Mouse (Mus musculus) layer of hippocampus, adult 11-12 months (tissue): Measurements from ENCODE around the gene Itgal.
"Not testable (repeated sequence)": the region's sequence is repeated elsewhere in the genome, so short reads cannot be mapped to it uniquely, and the experiment has no call there.

Experiments used
- DNase-seq: peaks from one replicate; pipeline ENCODE4 v3.0.0; 2022; ENCODE audit warnings: low spot score

Itgal gene

GRCm38 (mm10) chr7:127342332-127342731, 46.3 kb downstream of the Itgal start:
- no peak for DNase-seq

- DNase-seq: no peak
Observed at GRCm38 (mm10) chr7:127342888-127343287, 46.8 kb downstream of the Itgal start.

- DNase-seq: peak; percentile 8
Observed at GRCm38 (mm10) chr7:127343351-127344019, 47.4 kb downstream of the Itgal start.

- no peak for DNase-seq
Observed at GRCm38 (mm10) chr7:127344371-127344770, 48.3 kb downstream of the Itgal start.

GRCm38 (mm10) chr7:127345092-127345491, 49.0 kb downstream of the Itgal start:
- peak; percentile 35 for DNase-seq

- peak; percentile 88 for DNase-seq
Observed at GRCm38 (mm10) chr7:127345512-127346325, 49.7 kb downstream of the Itgal start, which contains the start of gene Zfp768. Gene Zfp768, minus strand, starts transcription at chr7:127345589.

GRCm38 (mm10) chr7:127346676-127347075, 50.6 kb downstream of the Itgal start:
- DNase-seq: no peak

- DNase-seq: no peak
Observed at GRCm38 (mm10) chr7:127351230-127352004, 55.4 kb downstream of the Itgal start.

- no peak for DNase-seq
Observed at GRCm38 (mm10) chr7:127355796-127356195, 59.7 kb downstream of the Itgal start.

GRCm38 (mm10) chr7:127357871-127358270, 61.8 kb downstream of the Itgal start:
- no peak for DNase-seq

GRCm38 (mm10) chr7:127358472-127358871, 62.4 kb downstream of the Itgal start:
- no peak for DNase-seq

- no peak for DNase-seq
Observed at GRCm38 (mm10) chr7:127360265-127360664, 64.2 kb downstream of the Itgal start.

- no peak for DNase-seq
Observed at GRCm38 (mm10) chr7:127361449-127361848, 65.4 kb downstream of the Itgal start.

GRCm38 (mm10) chr7:127362418-127362817, 66.4 kb downstream of the Itgal start:
- not testable (repeated sequence) for DNase-seq

- no peak for DNase-seq
Observed at GRCm38 (mm10) chr7:127363475-127363921, 67.4 kb downstream of the Itgal start.

- DNase-seq: no peak
Observed at GRCm38 (mm10) chr7:127364166-127364565, 68.1 kb downstream of the Itgal start.

GRCm38 (mm10) chr7:127366249-127366648, 70.2 kb downstream of the Itgal start:
- no peak for DNase-seq

- no peak for DNase-seq
Observed at GRCm38 (mm10) chr7:127371213-127371612, 75.2 kb downstream of the Itgal start.

GRCm38 (mm10) chr7:127371870-127372269, 75.8 kb downstream of the Itgal start:
- not testable (repeated sequence) for DNase-seq

- DNase-seq: peak; percentile 97
Observed at GRCm38 (mm10) chr7:127375271-127376245, 79.5 kb downstream of the Itgal start, which contains the start of gene Zfp747. Gene Zfp747, minus strand, starts transcription at chr7:127376050.

- DNase-seq: no peak
Observed at GRCm38 (mm10) chr7:127378310-127378921, 82.4 kb downstream of the Itgal start.
